Mouse (Mus musculus) embryo, embryonic 9.5 days (tissue): ENCODE measurements around the gene Mocs2.

Experiments used
- DNase-seq: peaks from one replicate; pipeline ENCODE4 v3.0.0-alpha.2; 2017; ENCODE audit errors: extremely low spot score

The Mocs2 gene

DNA sequence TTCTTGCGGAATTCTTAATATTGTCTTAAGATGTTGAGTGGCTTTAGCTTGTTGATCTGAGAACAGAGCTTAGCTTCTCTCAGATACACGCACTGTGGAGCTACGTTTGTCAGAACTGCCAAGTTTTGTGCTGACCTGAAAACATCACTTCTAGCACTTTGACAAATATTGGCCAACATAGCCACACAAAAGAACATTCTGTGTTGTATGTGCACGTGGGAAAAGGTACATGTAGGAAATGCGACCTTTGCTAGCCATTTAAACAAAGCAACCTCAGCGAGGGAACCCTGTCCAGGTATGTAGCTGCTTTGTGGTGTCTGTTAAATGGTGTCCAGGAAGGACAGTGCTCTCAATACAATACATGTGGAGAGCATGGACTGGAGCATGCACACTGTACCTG, 36.0 kb downstream of the Mocs2 start:
- no peak for DNase-seq

DNA sequence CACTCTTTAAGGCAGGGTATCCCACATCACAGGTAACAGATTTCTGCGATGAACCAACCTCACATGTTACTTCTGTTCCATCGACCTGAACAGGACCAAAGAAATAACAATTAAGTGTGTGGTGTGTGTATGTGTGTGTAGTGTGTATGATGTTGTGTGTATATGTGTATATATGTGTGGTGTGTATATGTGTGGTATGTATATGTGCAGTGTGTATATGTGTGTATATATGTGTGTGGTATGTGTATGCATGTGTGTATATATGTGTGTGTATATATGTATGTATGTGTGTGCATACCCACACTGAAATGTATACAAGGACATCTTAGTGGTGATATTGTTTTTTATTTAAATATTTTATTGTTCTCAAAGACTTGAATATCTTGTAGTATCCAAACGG, 36.4 kb downstream of the Mocs2 start:
- no peak for DNase-seq

DNA sequence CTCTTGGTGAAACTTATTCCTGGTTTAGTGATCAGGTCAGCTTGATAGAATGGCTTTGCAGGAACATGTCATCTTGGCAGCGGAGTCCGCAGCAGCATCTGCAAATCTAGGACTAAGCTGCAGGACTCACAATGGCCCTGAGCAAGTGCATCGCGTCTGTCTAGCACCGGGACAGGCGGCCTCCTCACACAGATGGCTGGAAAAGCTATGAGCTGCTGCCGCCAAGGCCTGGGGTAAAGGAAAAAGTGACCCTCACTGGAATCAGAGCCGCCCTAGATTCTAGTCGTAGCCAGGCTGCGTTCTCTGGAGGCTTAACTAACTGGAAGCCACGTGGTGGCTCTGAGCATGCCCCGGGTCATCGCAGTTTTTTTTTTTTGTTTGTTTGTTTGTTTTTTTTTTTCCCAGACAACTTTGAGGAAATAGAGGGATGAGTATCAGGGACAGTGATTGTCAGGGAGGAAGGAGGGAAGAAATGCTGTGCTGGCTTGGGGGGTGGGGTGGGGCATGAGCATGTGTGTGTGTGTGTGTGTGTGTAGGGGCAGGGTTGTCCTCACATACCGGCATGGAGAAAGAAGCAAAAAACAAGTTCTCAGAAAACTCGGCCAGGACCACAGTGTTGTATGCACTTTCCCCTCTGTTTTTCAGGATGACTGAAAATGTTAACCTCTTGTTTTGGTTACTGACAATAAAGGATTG, 37.7 kb downstream of the Mocs2 start:
- DNase-seq: peak; percentile 29

DNA sequence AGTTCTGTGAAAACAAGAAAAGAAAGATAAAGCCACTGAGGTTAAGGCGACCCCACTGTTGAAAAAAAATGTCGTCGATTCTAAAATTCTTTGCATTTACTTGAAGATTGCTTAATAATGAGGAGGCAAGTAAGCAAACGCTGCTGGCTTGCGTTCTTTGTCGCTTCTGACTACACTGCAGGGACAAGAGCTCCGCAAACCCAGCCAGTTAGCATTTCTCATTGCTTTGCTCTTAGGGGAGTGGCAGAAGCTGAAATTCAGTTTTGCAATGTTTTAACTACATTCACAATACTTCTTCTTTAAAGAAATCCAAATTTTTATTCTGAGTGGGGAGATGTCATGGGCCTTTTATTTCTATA, 38.2 kb downstream of the Mocs2 start:
- DNase-seq: peak; percentile 6

DNA sequence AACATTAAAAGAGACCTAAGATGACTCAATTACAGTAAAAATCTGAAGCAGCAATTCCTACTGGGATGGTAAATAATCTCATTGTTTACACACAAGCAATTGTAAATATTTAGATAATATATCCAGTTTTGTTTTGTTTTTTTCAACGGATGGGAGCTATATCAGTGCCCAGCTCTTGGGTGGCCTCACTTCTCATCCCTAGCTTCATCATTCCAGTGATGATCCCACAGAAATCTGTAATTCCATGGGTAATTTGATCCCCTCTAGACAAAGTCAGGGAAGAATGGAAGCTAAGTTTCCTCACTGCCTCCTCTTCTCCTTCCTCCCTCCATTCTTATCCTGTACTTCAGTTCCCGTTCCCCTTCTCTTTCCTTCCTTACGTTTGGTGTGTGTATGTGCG, 39.5 kb downstream of the Mocs2 start:
- DNase-seq: no peak

DNA sequence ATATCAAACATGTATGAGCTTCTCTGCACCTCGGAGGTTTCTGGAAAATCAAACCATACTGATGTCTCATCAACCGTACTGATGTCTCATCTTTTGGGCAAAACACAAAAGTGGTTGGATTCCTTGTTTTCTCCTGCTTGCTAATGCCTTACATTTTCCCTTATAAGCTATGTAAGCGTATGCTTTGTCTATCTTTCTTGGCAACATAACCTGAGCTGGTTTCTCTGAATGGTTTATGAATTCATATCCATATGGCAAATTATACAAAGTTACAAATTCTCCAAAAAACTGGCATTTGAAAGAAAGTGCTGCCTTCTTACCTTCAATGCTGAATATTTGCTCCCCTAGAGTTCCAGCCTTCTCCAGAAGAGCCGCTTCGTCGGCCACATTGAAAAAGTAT, 56.7 kb downstream of the Mocs2 start:
- no peak for DNase-seq

DNA sequence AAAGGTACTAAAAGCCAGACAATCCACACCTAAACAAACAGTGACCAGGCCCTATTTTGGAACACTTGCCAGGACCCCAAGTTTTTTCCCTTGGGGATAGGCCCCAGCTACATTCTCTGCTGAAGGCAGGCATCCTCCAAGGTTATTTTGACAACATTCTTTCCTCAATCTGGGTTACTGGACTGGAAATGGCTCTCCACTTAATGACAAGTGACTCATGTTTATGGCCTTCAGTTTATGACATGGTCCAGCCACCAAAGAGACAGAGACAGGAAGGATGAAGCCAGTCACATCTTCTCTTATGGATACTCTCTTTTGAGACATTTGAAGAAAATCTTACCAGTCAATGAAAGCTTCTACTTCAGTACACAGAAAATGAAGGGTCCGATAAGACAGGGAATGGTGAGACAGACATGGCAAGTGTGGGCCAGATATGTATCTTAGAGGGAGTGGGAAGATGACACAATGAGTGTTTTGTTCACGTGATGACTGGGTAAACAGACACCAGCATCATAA, 58.0 kb downstream of the Mocs2 start:
- no peak for DNase-seq

DNA sequence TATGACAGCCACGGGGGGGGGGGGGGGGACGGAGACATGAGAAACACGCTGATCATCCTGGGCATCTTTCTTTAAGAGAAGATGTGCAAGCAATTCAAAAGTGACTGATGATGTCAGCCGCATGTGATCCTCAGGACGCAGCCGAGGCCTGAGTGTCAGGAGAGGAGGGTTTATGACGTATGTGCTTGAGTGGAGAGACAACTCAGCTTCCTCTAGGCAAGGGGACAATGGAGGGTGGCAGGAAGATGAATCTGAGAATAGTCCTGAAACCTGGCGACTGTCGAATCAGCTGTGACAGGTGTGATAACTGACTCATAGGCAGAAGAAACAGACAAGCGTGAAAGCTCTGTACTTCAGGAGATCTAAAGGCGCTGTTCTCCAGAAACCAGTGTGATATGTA, 60.6 kb downstream of the Mocs2 start:
- no peak for DNase-seq
